Mouse (Mus musculus): ENCODE data around the gene Clcnka.

The Clcnka gene

GRCm38 (mm10) chr4:141421423-141421822 is 22.9 kb upstream of the Clcnka start:
- DNase-seq (ENCODE audit: low read depth, low spot score) = no peak

- no peak for DNase-seq (ENCODE audit: low read depth, low spot score)
Measured at GRCm38 (mm10) chr4:141420886-141421285, 22.4 kb upstream of the Clcnka start.

GRCm38 (mm10) chr4:141420192-141420829 is 21.8 kb upstream of the Clcnka start, which contains the start of gene Hspb7:
TSS of gene Hspb7 (plus strand) at chr4:141420779.
- DNase-seq (ENCODE audit: low read depth, low spot score) = no peak

- no peak for DNase-seq (ENCODE audit: low read depth, low spot score)
Measured at GRCm38 (mm10) chr4:141419398-141420191, 21.1 kb upstream of the Clcnka start.

- no peak for DNase-seq (ENCODE audit: low read depth, low spot score)
Measured at GRCm38 (mm10) chr4:141415924-141416323, 17.4 kb upstream of the Clcnka start, which contains the start of gene Clcnkb. TSS of gene Clcnkb (minus strand) at chr4:141416014.

- DNase-seq (ENCODE audit: low read depth, low spot score) = no peak
Measured at GRCm38 (mm10) chr4:141411430-141411992, 13.0 kb upstream of the Clcnka start.

- no peak for DNase-seq (ENCODE audit: low read depth, low spot score)
Measured at GRCm38 (mm10) chr4:141408577-141408976, 10.1 kb upstream of the Clcnka start.

GRCm38 (mm10) chr4:141406516-141407299 is 8.2 kb upstream of the Clcnka start:
- DNase-seq (ENCODE audit: low read depth, low spot score) = peak; percentile 74

GRCm38 (mm10) chr4:141405314-141405622 is 6.7 kb upstream of the Clcnka start:
- no peak for DNase-seq (ENCODE audit: low read depth, low spot score)

GRCm38 (mm10) chr4:141404518-141405313 is 6.2 kb upstream of the Clcnka start:
- DNase-seq (ENCODE audit: low read depth, low spot score) = peak; percentile 85

- no peak for DNase-seq (ENCODE audit: low read depth, low spot score)
Measured at GRCm38 (mm10) chr4:141400171-141400570, 1.6 kb upstream of the Clcnka start.

- DNase-seq (ENCODE audit: low read depth, low spot score) = no peak
Measured at GRCm38 (mm10) chr4:141397861-141398260, 663 bp downstream of the Clcnka start.

- DNase-seq (ENCODE audit: low read depth, low spot score) = no peak
Measured at GRCm38 (mm10) chr4:141394751-141395150, 3.8 kb downstream of the Clcnka start.

- DNase-seq (ENCODE audit: low read depth, low spot score) = no peak
Measured at GRCm38 (mm10) chr4:141391293-141391692, 7.2 kb downstream of the Clcnka start.

- no peak for DNase-seq (ENCODE audit: low read depth, low spot score)
Measured at GRCm38 (mm10) chr4:141389366-141390150, 9.0 kb downstream of the Clcnka start.

- DNase-seq (ENCODE audit: low read depth, low spot score) = no peak
Measured at GRCm38 (mm10) chr4:141387933-141388332, 10.6 kb downstream of the Clcnka start.

- DNase-seq (ENCODE audit: low read depth, low spot score) = peak; percentile 91
Measured at GRCm38 (mm10) chr4:141387093-141387784, 11.3 kb downstream of the Clcnka start.

- peak; percentile 24 for DNase-seq (ENCODE audit: low read depth, low spot score)
Measured at GRCm38 (mm10) chr4:141386150-141386549, 12.4 kb downstream of the Clcnka start.

- peak; percentile 79 for DNase-seq (ENCODE audit: low read depth, low spot score)
Measured at GRCm38 (mm10) chr4:141385275-141385674, 13.2 kb downstream of the Clcnka start.

- DNase-seq (ENCODE audit: low read depth, low spot score) = no peak
Measured at GRCm38 (mm10) chr4:141382406-141382805, 16.1 kb downstream of the Clcnka start.
